Mouse (Mus musculus): ENCODE data around the gene Nckap5. TPM values are rescaled to one million over a fixed set of nuclear protein-coding genes. Genes with fewer than 3 reads are reported as not detected.
"Not testable (repeated sequence)": the region's sequence is repeated elsewhere in the genome, so short reads cannot be mapped to it uniquely, and the experiment has no call there.

The Nckap5 gene
- polyA plus RNA-seq, 1 experiment from 2014 or later, result 10.9 TPM

GRCm38 (mm10) chr1:126799379-126799798 lies 31.2 kb downstream of the Nckap5 start:
- Histone ChIP-seq H3K4me2 (ENCODE audit: low read length) (no peak overlapping the region), H3K36me3 (ENCODE audit: control insufficient read depth, insufficient read depth, low read length) (no peaks in the 10 kb centered on the region), H3K27me3 (ENCODE audit: control insufficient read depth, insufficient read depth, low read depth, low read length) (no peaks in the 10 kb centered on the region), H3K27ac (ENCODE audit: low read length) (no peak overlapping the region), H3K9ac (ENCODE audit: low read depth, low read length) (no peak overlapping the region), H3K9me3 (replicated peaks; ENCODE audit: control insufficient read depth, low read length, poor library complexity, severe bottlenecking) (no peaks in the 10 kb centered on the region), H3K4me1 (ENCODE audit: control insufficient read depth, insufficient read depth, low read length) (no peaks in the 10 kb centered on the region), H3K4me3 (ENCODE audit: low read depth, low read length) (no peak overlapping the region)
- no peak for ATAC-seq
- 81% methylated on average over 11 of the region's 11 CpGs for WGBS

- H3K27ac ChIP-seq (ENCODE audit: low read length); H3K4me1 ChIP-seq (ENCODE audit: control insufficient read depth, insufficient read depth, low read length); H3K9ac ChIP-seq (ENCODE audit: low read depth, low read length); ATAC-seq; H3K36me3 ChIP-seq (ENCODE audit: control insufficient read depth, insufficient read depth, low read length); H3K4me3 ChIP-seq (ENCODE audit: low read depth, low read length); H3K4me2 ChIP-seq (ENCODE audit: low read length); H3K27me3 ChIP-seq (ENCODE audit: control insufficient read depth, insufficient read depth, low read depth, low read length); H3K9me3 ChIP-seq (replicated peaks; ENCODE audit: control insufficient read depth, low read length, poor library complexity, severe bottlenecking): not testable (repeated sequence)
- WGBS, result no CpG with 5 or more reads among the region's 2 CpGs
Measured at GRCm38 (mm10) chr1:126780354-126780941, 50.2 kb downstream of the Nckap5 start.

DNA sequence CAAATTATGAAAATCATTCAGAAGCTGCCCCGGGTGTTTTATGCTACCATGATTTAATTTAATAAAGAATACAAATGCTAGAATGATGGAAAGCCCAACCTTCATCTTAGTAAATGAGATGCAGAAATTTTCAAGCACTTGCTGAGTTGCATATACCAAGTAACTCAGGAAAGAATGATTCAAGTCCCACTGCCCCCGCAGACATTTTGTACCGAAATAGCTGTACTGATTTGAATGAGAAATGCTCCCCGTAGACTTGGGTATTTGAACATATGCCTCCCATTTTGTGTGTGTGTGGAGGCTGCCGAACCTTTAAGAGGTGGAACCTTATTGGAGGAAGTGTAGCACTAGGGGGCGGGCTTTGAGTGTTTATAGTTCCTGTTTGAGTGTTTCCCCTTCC lies 56.7 kb downstream of the Nckap5 start:
- H3K4me1 ChIP-seq (ENCODE audit: control insufficient read depth, insufficient read depth, low read length); H3K4me2 ChIP-seq (ENCODE audit: low read length); H3K9ac ChIP-seq (ENCODE audit: low read depth, low read length); H3K27ac ChIP-seq (ENCODE audit: low read length); H3K9me3 ChIP-seq (replicated peaks; ENCODE audit: control insufficient read depth, low read length, poor library complexity, severe bottlenecking); ATAC-seq; H3K4me3 ChIP-seq (ENCODE audit: low read depth, low read length); H3K36me3 ChIP-seq (ENCODE audit: control insufficient read depth, insufficient read depth, low read length); H3K27me3 ChIP-seq (ENCODE audit: control insufficient read depth, insufficient read depth, low read depth, low read length): not testable (repeated sequence)
- whole genome bisulfite sequencing, result no CpG with 5 or more reads among the region's 6 CpGs

GRCm38 (mm10) chr1:126766971-126767370 lies 63.6 kb downstream of the Nckap5 start:
- H3K4me1 ChIP-seq (ENCODE audit: control insufficient read depth, insufficient read depth, low read length), result peaks cover 8% of the 10 kb centered on the region
- H3K9me3 ChIP-seq (replicated peaks; ENCODE audit: control insufficient read depth, low read length, poor library complexity, severe bottlenecking), result no peaks in the 10 kb centered on the region
- no peaks in the 10 kb centered on the region; the same call in 1 of the 2 replicates for H3K27me3 ChIP-seq (ENCODE audit: control insufficient read depth, insufficient read depth, low read depth, low read length)
- no peaks in the 10 kb centered on the region for H3K36me3 ChIP-seq (ENCODE audit: control insufficient read depth, insufficient read depth, low read length)
- no peak overlapping the region for H3K4me2 ChIP-seq (ENCODE audit: low read length)
- ATAC-seq, result no peak
- WGBS, result 38% methylated on average over 1 of the region's 1 CpGs
- no peak overlapping the region for H3K9ac ChIP-seq (ENCODE audit: low read depth, low read length)
- no peak overlapping the region for H3K4me3 ChIP-seq (ENCODE audit: low read depth, low read length)
- no peak overlapping the region for H3K27ac ChIP-seq (ENCODE audit: low read length)

DNA sequence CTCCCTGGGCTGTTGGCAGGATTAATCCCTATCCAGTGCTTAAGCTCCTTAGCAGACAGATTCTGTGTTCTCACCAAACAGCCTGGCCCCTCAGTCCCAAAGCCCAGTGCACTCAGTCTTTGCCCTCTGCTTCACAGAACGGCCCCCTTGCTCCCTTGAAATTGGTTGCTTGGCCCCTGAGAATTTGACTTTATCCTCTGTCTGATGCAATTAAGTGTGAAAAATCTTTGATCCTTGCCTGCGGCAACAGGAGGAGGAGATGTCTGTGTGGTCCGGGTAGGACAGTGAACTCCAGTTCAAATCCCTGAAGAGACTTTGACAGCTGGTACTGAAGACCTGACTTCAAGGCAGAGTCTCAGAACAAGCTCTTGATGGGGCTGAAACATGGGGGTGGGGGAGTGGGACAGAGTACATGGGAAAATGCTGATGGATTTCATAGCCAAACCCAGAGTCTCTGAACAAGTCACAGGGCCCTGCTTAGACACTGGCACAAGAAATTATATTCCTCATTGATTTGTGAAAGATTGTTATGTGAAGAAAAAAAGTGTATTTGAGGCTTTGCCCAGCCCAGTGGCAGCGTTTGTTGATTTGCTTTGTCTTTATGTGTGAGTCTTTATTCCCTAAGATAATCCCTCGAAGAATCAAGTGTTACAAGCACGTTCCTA lies 65.0 kb downstream of the Nckap5 start:
- peaks cover 8% of the 10 kb centered on the region for H3K4me1 ChIP-seq (ENCODE audit: control insufficient read depth, insufficient read depth, low read length)
- WGBS, result 13% methylated on average over 6 of the region's 6 CpGs
- no peak overlapping the region for H3K4me3 ChIP-seq (ENCODE audit: low read depth, low read length)
- no peaks in the 10 kb centered on the region for H3K36me3 ChIP-seq (ENCODE audit: control insufficient read depth, insufficient read depth, low read length)
- H3K9ac ChIP-seq (ENCODE audit: low read depth, low read length), result no peak overlapping the region
- H3K4me2 ChIP-seq (ENCODE audit: low read length), result no peak overlapping the region
- peak; percentile 79; the same call in 1 of the 2 replicates for ATAC-seq
- no peaks in the 10 kb centered on the region for H3K9me3 ChIP-seq (replicated peaks; ENCODE audit: control insufficient read depth, low read length, poor library complexity, severe bottlenecking)
- no peak overlapping the region; the same call in 1 of the 2 replicates for H3K27ac ChIP-seq (ENCODE audit: low read length)
- H3K27me3 ChIP-seq (ENCODE audit: control insufficient read depth, insufficient read depth, low read depth, low read length), result no peaks in the 10 kb centered on the region; the same call in none of the 2 replicates

- H3K9ac ChIP-seq (ENCODE audit: low read depth, low read length), result no peak overlapping the region
- H3K27ac ChIP-seq (ENCODE audit: low read length), result no peak overlapping the region
- H3K4me3 ChIP-seq (ENCODE audit: low read depth, low read length), result no peak overlapping the region
- no peaks in the 10 kb centered on the region for H3K9me3 ChIP-seq (replicated peaks; ENCODE audit: control insufficient read depth, low read length, poor library complexity, severe bottlenecking)
- no peaks in the 10 kb centered on the region; the same call in none of the 2 replicates for H3K27me3 ChIP-seq (ENCODE audit: control insufficient read depth, insufficient read depth, low read depth, low read length)
- 71% methylated on average over 3 of the region's 3 CpGs for WGBS
- no peak overlapping the region for H3K4me2 ChIP-seq (ENCODE audit: low read length)
- peaks cover 8% of the 10 kb centered on the region for H3K4me1 ChIP-seq (ENCODE audit: control insufficient read depth, insufficient read depth, low read length)
- no peaks in the 10 kb centered on the region for H3K36me3 ChIP-seq (ENCODE audit: control insufficient read depth, insufficient read depth, low read length)
- no peak for ATAC-seq
Measured at GRCm38 (mm10) chr1:126764201-126764600, 66.4 kb downstream of the Nckap5 start.

GRCm38 (mm10) chr1:126763192-126763591 lies 67.4 kb downstream of the Nckap5 start:
- ATAC-seq, result no peak
- no peaks in the 10 kb centered on the region for H3K36me3 ChIP-seq (ENCODE audit: control insufficient read depth, insufficient read depth, low read length)
- no peak overlapping the region for H3K9ac ChIP-seq (ENCODE audit: low read depth, low read length)
- H3K9me3 ChIP-seq (replicated peaks; ENCODE audit: control insufficient read depth, low read length, poor library complexity, severe bottlenecking), result no peaks in the 10 kb centered on the region
- no peak overlapping the region for H3K4me3 ChIP-seq (ENCODE audit: low read depth, low read length)
- WGBS, result 93% methylated on average over 2 of the region's 2 CpGs
- peaks cover 8% of the 10 kb centered on the region for H3K4me1 ChIP-seq (ENCODE audit: control insufficient read depth, insufficient read depth, low read length)
- no peak overlapping the region for H3K27ac ChIP-seq (ENCODE audit: low read length)
- no peaks in the 10 kb centered on the region; the same call in none of the 2 replicates for H3K27me3 ChIP-seq (ENCODE audit: control insufficient read depth, insufficient read depth, low read depth, low read length)
- H3K4me2 ChIP-seq (ENCODE audit: low read length), result no peak overlapping the region

- Histone ChIP-seq H3K4me1 (ENCODE audit: control insufficient read depth, insufficient read depth, low read length) (peaks cover under 1% of the 10 kb centered on the region), H3K4me2 (ENCODE audit: low read length) (no peak overlapping the region), H3K9me3 (replicated peaks; ENCODE audit: control insufficient read depth, low read length, poor library complexity, severe bottlenecking) (no peaks in the 10 kb centered on the region), H3K4me3 (ENCODE audit: low read depth, low read length) (no peak overlapping the region), H3K27me3 (ENCODE audit: control insufficient read depth, insufficient read depth, low read depth, low read length) (no peaks in the 10 kb centered on the region; the same call in none of the 2 replicates), H3K36me3 (ENCODE audit: control insufficient read depth, insufficient read depth, low read length) (no peaks in the 10 kb centered on the region), H3K9ac (ENCODE audit: low read depth, low read length) (no peak overlapping the region), H3K27ac (ENCODE audit: low read length) (no peak overlapping the region)
- 31% methylated on average over 2 of the region's 2 CpGs for WGBS
- ATAC-seq, result no peak
Measured at GRCm38 (mm10) chr1:126760386-126760785, 70.2 kb downstream of the Nckap5 start.

- no peak overlapping the region for H3K4me2 ChIP-seq (ENCODE audit: low read length)
- ATAC-seq, result no peak
- no peaks in the 10 kb centered on the region for H3K36me3 ChIP-seq (ENCODE audit: control insufficient read depth, insufficient read depth, low read length)
- H3K4me3 ChIP-seq (ENCODE audit: low read depth, low read length), result no peak overlapping the region
- WGBS, result 93% methylated on average over 5 of the region's 5 CpGs
- H3K27me3 ChIP-seq (ENCODE audit: control insufficient read depth, insufficient read depth, low read depth, low read length), result no peaks in the 10 kb centered on the region
- no peak overlapping the region for H3K27ac ChIP-seq (ENCODE audit: low read length)
- H3K4me1 ChIP-seq (ENCODE audit: control insufficient read depth, insufficient read depth, low read length), result peaks cover 7% of the 10 kb centered on the region; the same call in 1 of the 2 replicates
- H3K9ac ChIP-seq (ENCODE audit: low read depth, low read length), result no peak overlapping the region
- no peaks in the 10 kb centered on the region for H3K9me3 ChIP-seq (replicated peaks; ENCODE audit: control insufficient read depth, low read length, poor library complexity, severe bottlenecking)
Measured at GRCm38 (mm10) chr1:126755682-126756081, 74.9 kb downstream of the Nckap5 start.

Measured in midbrain, embryonic 16.5 days (tissue).